Mouse (Mus musculus): ENCODE measurements at regions not wholly inside any gene's neighbourhood (a gene's known extent, or its start where the extent isn't known, plus 50 kb on each side); places are given as distances from the start of the nearest gene placed in this dataset.

- WGBS: 72% methylated on average over 3 of the region's 3 CpGs
Observed at GRCm38 (mm10) chr4:154726636-154727045, 59.0 kb upstream of the Actrt2 start.

DNA sequence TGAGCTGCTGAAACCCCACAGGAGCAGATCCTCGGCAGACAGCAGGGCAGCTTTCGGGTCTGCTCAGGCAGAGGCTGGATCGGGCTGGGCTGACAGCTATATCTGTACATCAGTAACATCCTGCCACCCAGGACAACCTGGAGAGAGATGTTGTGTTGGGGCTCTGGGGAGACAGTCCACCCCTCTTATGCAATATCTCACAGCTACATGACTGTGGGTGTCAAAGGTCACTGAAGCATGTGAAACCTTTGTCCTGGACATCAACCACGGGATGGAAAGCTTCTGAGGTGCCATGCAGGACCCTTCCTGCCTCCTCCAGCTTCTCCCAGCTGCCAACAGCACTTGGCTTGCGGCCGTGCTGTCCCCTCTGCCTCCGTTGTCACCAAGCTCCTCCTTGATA is 60.3 kb upstream of the Actrt2 start:
- H3K27ac ChIP-seq: no peak overlapping the region
- WGBS: 82% methylated on average over 7 of the region's 7 CpGs
- H3K9ac ChIP-seq (replicated peaks): no peak overlapping the region
- no peaks in the 10 kb centered on the region for H3K36me3 ChIP-seq
- no peak for ATAC-seq
- no peak overlapping the region for H3K4me2 ChIP-seq (replicated peaks)
- no peak overlapping the region for H3K4me3 ChIP-seq (replicated peaks)
- H3K4me1 ChIP-seq (replicated peaks): no peaks in the 10 kb centered on the region
- H3K9me3 ChIP-seq: no peaks in the 10 kb centered on the region
- peaks cover 5% of the 10 kb centered on the region; the same call in 1 of the 2 replicates for H3K27me3 ChIP-seq

More at GRCm38 (mm10) chr4:154726636-154727045, 59.0 kb upstream of the Actrt2 start:
- Histone ChIP-seq H3K9ac (replicated peaks) (no peak overlapping the region), H3K4me2 (replicated peaks) (no peak overlapping the region), H3K27ac (no peak overlapping the region), H3K27me3 (peaks cover 5% of the 10 kb centered on the region; the same call in 1 of the 2 replicates), H3K9me3 (no peaks in the 10 kb centered on the region), H3K36me3 (no peaks in the 10 kb centered on the region), H3K4me1 (replicated peaks) (no peaks in the 10 kb centered on the region), H3K4me3 (replicated peaks) (no peak overlapping the region)
- ATAC-seq: no peak

GRCm38 (mm10) chr4:154730646-154731045 is 63.0 kb upstream of the Actrt2 start:
- no peak for ATAC-seq
- 94% methylated on average over 5 of the region's 5 CpGs for WGBS
- Histone ChIP-seq H3K4me1 (replicated peaks) (no peaks in the 10 kb centered on the region), H3K4me3 (replicated peaks) (no peak overlapping the region), H3K9me3 (no peaks in the 10 kb centered on the region), H3K4me2 (replicated peaks) (no peak overlapping the region), H3K36me3 (no peaks in the 10 kb centered on the region), H3K9ac (replicated peaks) (no peak overlapping the region), H3K27ac (no peak overlapping the region), H3K27me3 (peaks cover 4% of the 10 kb centered on the region; the same call in 1 of the 2 replicates)

- Histone ChIP-seq H3K4me3 (replicated peaks) (no peak overlapping the region), H3K4me2 (replicated peaks) (no peak overlapping the region), H3K9ac (replicated peaks) (no peak overlapping the region), H3K36me3 (no peaks in the 10 kb centered on the region), H3K27ac (no peak overlapping the region), H3K9me3 (no peaks in the 10 kb centered on the region), H3K27me3 (no peaks in the 10 kb centered on the region), H3K4me1 (replicated peaks) (no peaks in the 10 kb centered on the region)
- WGBS: 78% methylated on average over 15 of the region's 15 CpGs
- no peak for ATAC-seq
Observed at GRCm38 (mm10) chr4:154731345-154731744, 63.7 kb upstream of the Actrt2 start.

DNA sequence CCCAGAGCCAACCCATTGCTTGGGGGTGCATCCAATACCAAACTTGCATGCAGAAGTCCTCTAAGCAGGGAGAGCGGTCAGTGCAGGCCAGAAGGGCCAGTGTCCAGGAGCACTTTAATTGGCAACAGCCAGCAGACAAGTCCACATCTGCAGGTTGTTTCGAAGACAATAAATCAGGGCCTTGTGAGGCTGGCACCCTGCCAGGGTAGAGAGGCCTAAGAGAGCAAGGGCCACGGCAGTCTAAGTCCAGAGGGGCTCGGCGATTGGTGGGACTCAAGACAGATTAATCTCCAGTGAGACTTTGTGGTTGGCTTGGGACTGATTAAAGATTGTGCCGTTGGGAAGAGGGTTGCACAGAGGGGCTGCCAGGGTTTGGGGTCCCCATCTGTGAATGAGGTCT is 68.4 kb upstream of the Actrt2 start:
- H3K36me3 ChIP-seq: no peaks in the 10 kb centered on the region
- no peak overlapping the region for H3K4me2 ChIP-seq (replicated peaks)
- no peak overlapping the region for H3K9ac ChIP-seq (replicated peaks)
- 54% methylated on average over 6 of the region's 6 CpGs for WGBS
- ATAC-seq: no peak
- H3K9me3 ChIP-seq: no peaks in the 10 kb centered on the region
- no peaks in the 10 kb centered on the region for H3K4me1 ChIP-seq (replicated peaks)
- H3K27ac ChIP-seq: no peak overlapping the region
- no peak overlapping the region for H3K4me3 ChIP-seq (replicated peaks)
- H3K27me3 ChIP-seq: peaks cover 4% of the 10 kb centered on the region; the same call in 1 of the 2 replicates

DNA sequence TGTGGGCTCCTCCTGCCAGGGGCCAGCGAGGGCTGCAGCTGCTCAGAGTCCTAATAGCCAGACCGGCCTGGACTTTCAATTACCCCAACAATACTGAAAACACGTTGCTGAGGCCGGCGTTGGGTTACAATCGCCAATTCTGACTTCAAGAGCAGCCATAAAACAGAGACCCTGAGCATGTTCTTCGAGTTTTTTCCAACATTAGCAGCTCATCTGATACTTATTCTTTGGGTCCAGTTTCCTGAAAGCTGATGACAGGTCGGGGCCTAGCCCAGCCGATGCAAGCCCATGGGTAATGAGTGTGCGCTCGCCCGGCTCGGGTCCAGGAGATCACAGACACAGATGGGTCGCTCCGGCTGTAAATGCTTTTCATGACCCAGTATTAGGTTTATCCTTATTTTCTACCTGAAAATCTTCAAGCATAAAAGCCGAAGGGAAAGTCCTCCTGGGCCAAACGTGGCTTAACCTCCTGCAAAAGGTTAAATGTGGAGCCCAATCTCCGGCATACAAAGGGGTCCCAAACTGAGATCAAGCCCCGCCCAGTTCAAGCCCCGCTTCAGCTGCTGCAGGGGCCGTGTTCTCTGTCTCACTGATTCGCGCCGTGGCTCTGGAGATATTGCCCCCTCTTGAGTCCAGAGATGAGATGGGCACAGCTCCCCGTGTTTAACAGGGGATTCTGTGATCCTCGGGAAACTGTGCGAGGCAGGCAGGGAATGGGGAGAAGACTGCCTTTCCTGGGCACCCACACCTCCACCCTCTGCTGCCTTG is 73.6 kb upstream of the Actrt2 start:
- Histone ChIP-seq H3K4me1 (replicated peaks) (peaks cover 9% of the 10 kb centered on the region; the same call in 1 of the 2 replicates), H3K27me3 (peaks cover 10% of the 10 kb centered on the region), H3K27ac (no peak overlapping the region), H3K4me3 (replicated peaks) (no peak overlapping the region), H3K4me2 (replicated peaks) (no peak overlapping the region; the same call in 1 of the 2 replicates), H3K9me3 (no peaks in the 10 kb centered on the region), H3K9ac (replicated peaks) (no peak overlapping the region), H3K36me3 (no peaks in the 10 kb centered on the region)
- ATAC-seq: no peak
- WGBS: 51% methylated on average over 27 of the region's 27 CpGs

DNA sequence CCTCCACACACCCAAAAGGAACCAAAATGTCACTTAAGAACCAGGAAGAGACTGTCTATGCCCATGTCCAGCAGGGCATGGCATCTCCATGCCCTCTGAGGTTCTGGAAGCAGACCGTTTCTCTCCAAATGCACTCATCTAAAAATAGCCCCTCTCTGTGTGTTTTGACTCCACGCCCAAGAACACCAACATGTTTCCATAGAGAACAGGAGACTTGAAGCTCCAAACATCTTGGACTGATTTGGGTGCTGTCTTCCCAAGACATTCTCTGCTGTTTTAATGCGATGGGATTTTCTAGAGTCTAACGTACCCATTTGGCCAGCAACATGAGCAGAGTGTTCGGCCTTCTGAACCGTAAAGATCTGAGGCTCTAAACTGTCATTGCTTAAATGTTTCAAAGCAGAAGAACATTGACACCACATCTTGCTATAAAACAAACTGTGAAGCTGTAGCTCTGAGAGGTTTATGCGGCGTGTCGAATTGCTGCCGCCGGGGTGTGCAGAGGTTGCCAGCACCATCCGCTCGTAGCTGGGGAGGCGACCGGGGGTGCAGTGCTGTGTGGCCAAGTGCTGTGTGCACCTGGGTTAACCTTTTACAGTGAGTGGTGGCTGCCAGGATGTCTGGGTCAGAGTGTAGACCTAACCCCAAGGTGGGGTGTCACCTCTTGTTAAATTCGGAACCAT is 78.8 kb upstream of the Actrt2 start:
- Histone ChIP-seq H3K4me2 (replicated peaks) (no peak overlapping the region), H3K27me3 (peaks cover 11% of the 10 kb centered on the region; the same call in 1 of the 2 replicates), H3K36me3 (no peaks in the 10 kb centered on the region), H3K4me1 (replicated peaks) (peaks cover 9% of the 10 kb centered on the region; the same call in 1 of the 2 replicates), H3K9me3 (no peaks in the 10 kb centered on the region), H3K27ac (no peak overlapping the region), H3K9ac (replicated peaks) (no peak overlapping the region), H3K4me3 (replicated peaks) (no peak overlapping the region)
- no peak for ATAC-seq
- 92% methylated on average over 16 of the region's 16 CpGs for WGBS

DNA sequence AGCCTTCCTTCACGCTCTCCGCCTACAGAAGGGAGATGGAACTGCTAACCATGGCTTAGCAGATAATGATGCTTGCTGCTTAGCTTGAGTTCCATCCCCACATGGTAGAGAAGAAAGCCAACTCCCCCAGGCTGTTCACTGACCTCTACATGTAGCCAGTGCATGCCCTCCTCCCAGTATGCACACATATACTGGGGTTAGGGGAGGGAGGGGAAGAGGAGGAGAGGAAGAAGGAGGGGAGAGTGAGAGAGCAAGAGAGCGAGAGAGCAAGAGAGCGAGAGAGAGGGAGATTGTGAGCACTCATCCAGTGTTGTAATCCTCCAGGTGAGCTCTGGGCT is 79.3 kb upstream of the Actrt2 start:
- Histone ChIP-seq H3K4me1 (replicated peaks) (0 out of 2 replicates have a peak, but pooled peaks cover 4% of the 10 kb centered on the region), H3K27me3 (peaks cover 12% of the 10 kb centered on the region; the same call in 1 of the 2 replicates), H3K9ac (replicated peaks) (no peak overlapping the region), H3K36me3 (no peaks in the 10 kb centered on the region), H3K9me3 (no peaks in the 10 kb centered on the region), H3K4me2 (replicated peaks) (no peak overlapping the region), H3K27ac (no peak overlapping the region), H3K4me3 (replicated peaks) (no peak overlapping the region)
- 79% methylated on average over 4 of the region's 4 CpGs for WGBS
- ATAC-seq: no peak

GRCm38 (mm10) chr4:154749160-154749559 is 81.5 kb upstream of the Actrt2 start:
- ATAC-seq: 0 out of 2 replicates have a peak, but pooled peaks have one; percentile 27

GRCm38 (mm10) chr4:154749996-154750395 is 82.3 kb upstream of the Actrt2 start:
- no peak overlapping the region for H3K4me3 ChIP-seq (replicated peaks)
- 0 out of 2 replicates have a peak, but pooled peaks cover 3% of the 10 kb centered on the region for H3K4me1 ChIP-seq (replicated peaks)
- no peaks in the 10 kb centered on the region for H3K9me3 ChIP-seq
- H3K4me2 ChIP-seq (replicated peaks): no peak overlapping the region
- H3K27me3 ChIP-seq: peaks cover 13% of the 10 kb centered on the region; the same call in 1 of the 2 replicates
- WGBS: 89% methylated on average over 2 of the region's 2 CpGs
- no peak for ATAC-seq
- H3K27ac ChIP-seq: no peak overlapping the region
- H3K36me3 ChIP-seq: no peaks in the 10 kb centered on the region
- no peak overlapping the region for H3K9ac ChIP-seq (replicated peaks)

More at GRCm38 (mm10) chr4:154749160-154749559, 81.5 kb upstream of the Actrt2 start:
- Histone ChIP-seq H3K27ac (no peak overlapping the region), H3K4me1 (replicated peaks) (0 out of 2 replicates have a peak, but pooled peaks cover 3% of the 10 kb centered on the region), H3K9ac (replicated peaks) (no peak overlapping the region), H3K9me3 (no peaks in the 10 kb centered on the region), H3K4me3 (replicated peaks) (no peak overlapping the region), H3K4me2 (replicated peaks) (no peak overlapping the region), H3K27me3 (peaks cover 13% of the 10 kb centered on the region; the same call in 1 of the 2 replicates), H3K36me3 (no peaks in the 10 kb centered on the region)
- WGBS: 44% methylated on average over 9 of the region's 9 CpGs

DNA sequence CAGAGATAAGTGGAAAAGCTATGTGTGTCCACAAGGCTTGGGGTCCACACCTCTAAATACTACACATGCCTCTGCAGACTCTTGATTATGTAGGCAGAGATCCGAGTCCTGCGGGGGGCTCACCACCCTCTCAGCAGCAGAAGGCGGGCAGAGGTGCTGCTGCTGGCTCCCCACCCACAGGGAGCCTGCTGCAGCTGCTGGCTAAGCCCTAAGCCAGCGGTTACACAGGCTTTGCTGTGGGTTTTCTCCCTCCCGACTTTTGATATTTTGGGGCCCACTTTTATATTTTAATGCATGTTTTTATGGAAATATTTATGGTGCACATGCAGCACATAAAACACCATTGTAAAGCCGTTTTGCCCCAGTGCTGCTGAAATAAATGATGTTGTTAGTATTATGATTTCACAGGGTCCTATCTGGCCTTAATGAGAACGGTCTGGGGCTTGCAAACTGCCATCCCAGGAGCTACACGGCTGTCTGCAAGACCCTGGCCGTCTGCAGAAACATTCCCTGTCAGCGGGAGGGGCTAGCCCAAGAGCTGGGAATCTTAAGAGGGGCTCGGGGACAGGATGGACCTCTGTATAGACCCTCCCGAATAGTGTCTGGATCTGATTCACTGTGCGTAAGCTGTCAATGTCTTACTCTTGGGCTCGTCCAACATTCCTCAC is 82.9 kb upstream of the Actrt2 start:
- Histone ChIP-seq H3K36me3 (no peaks in the 10 kb centered on the region), H3K9me3 (no peaks in the 10 kb centered on the region), H3K4me3 (replicated peaks) (no peak overlapping the region), H3K27me3 (peaks cover 13% of the 10 kb centered on the region; the same call in 1 of the 2 replicates), H3K27ac (no peak overlapping the region), H3K4me1 (replicated peaks) (0 out of 2 replicates have a peak, but pooled peaks cover 3% of the 10 kb centered on the region), H3K4me2 (replicated peaks) (no peak overlapping the region), H3K9ac (replicated peaks) (no peak overlapping the region)
- 53% methylated on average over 14 of the region's 14 CpGs for WGBS
- ATAC-seq: no peak

- peaks cover 15% of the 10 kb centered on the region; the same call in 1 of the 2 replicates for H3K27me3 ChIP-seq
- no peaks in the 10 kb centered on the region for H3K9me3 ChIP-seq
- no peak for ATAC-seq
- H3K4me2 ChIP-seq (replicated peaks): no peak overlapping the region
- 0 out of 2 replicates have a peak, but pooled peaks cover 3% of the 10 kb centered on the region for H3K4me1 ChIP-seq (replicated peaks)
- H3K27ac ChIP-seq: no peak overlapping the region
- H3K9ac ChIP-seq (replicated peaks): no peak overlapping the region
- no peaks in the 10 kb centered on the region for H3K36me3 ChIP-seq
- no peak overlapping the region for H3K4me3 ChIP-seq (replicated peaks)
- 82% methylated on average over 8 of the region's 8 CpGs for WGBS
Observed at GRCm38 (mm10) chr4:154754445-154754844, 82.8 kb upstream of the Ttc34 start.

Data from midbrain, embryonic 13.5 days (tissue).